In genomic region chr5:142994746-142995145, GRCm38 (mm10) we compare ENCODE assay signal across 21 mouse cellular contexts. TPM values are rescaled to one million over a fixed set of nuclear protein-coding genes. Genes with fewer than 3 reads are reported as not detected.
DNase-seq lines count a peak whose midpoint lies in the region; TF ChIP-seq lines count a peak whose summit lies in the region.
"Had no signal": no experiment of that assay in that cellular context is flagged by ENCODE, and none has a peak within 500 bp of the region (broad histone marks: within the 10 kb centered on the region; RNA-seq: fewer than 3 reads in every experiment).

No protein-coding gene starts in this region.

- WGBS in heart, embryonic 10.5 days: 82% methylated on average over 2 of the region's 2 CpGs

- no peak overlapping the region for H3K4me3 ChIP-seq in heart, embryonic 10.5 days
- no peak overlapping the region for H3K4me3 ChIP-seq in myocyte
- H3K4me3 ChIP-seq: embryonic facial prominence, embryonic 10.5 days; embryonic facial prominence, embryonic 12.5 days; forebrain, embryonic 13.5 days; forebrain, embryonic 15.5 days had no signal

- H3K79me2 ChIP-seq in myocyte (ENCODE audit: control insufficient read depth, insufficient read depth): peaks cover 27% of the 10 kb centered on the region

- TF ChIP-seq POLR2A in myocyte (IDR thresholded peaks at IDR 0.05; ENCODE audit: insufficient read length, low read depth): no peak

- H3K9me3 ChIP-seq in heart, embryonic 10.5 days: no peaks in the 10 kb centered on the region
- H3K9me3 ChIP-seq: embryonic facial prominence, embryonic 10.5 days; embryonic facial prominence, embryonic 12.5 days; forebrain, embryonic 13.5 days; forebrain, embryonic 15.5 days; G1E had no signal

- intact Hi-C loops in heart, postnatal 14 days (cut with DNase I): no loop called here

- no peaks in the 10 kb centered on the region for H3K27me3 ChIP-seq in heart, embryonic 10.5 days (ENCODE audit: insufficient read depth, poor library complexity, severe bottlenecking)
- no peaks in the 10 kb centered on the region for H3K27me3 ChIP-seq in myocyte (ENCODE audit: control insufficient read depth, insufficient read depth, insufficient read length)
- H3K27me3 ChIP-seq: CH12.LX; embryonic facial prominence, embryonic 12.5 days; forebrain, embryonic 13.5 days; forebrain, embryonic 15.5 days; Patski had no signal

- peaks cover 24% of the 10 kb centered on the region for H3K4me1 ChIP-seq in heart, embryonic 10.5 days
- H3K4me1 ChIP-seq: forebrain, embryonic 13.5 days; forebrain, embryonic 15.5 days had no signal

- peaks cover 52% of the 10 kb centered on the region for H3K36me3 ChIP-seq in heart, embryonic 10.5 days
- peaks cover 18% of the 10 kb centered on the region for H3K36me3 ChIP-seq in myocyte (ENCODE audit: control insufficient read depth, insufficient read depth)

- H3K27ac ChIP-seq in heart, embryonic 10.5 days: no peak overlapping the region
- H3K27ac ChIP-seq: embryonic facial prominence, embryonic 10.5 days; embryonic facial prominence, embryonic 12.5 days; forebrain, embryonic 13.5 days; forebrain, embryonic 15.5 days had no signal

- H3ac ChIP-seq in myocyte (ENCODE audit: control insufficient read depth, insufficient read length): no peak overlapping the region

- H3K4me2 ChIP-seq in myocyte (ENCODE audit: low read depth): no peak overlapping the region
- H3K4me2 ChIP-seq: embryonic facial prominence, embryonic 12.5 days; forebrain, embryonic 13.5 days; forebrain, embryonic 15.5 days had no signal

- DNase-seq in heart, embryonic 10.5 days (ENCODE audit: low spot score): peak; percentile 64
- DNase-seq in heart, postnatal 14 days: no peak
- peak; percentile 40 for DNase-seq in 3T3-L1 (ENCODE audit: low read depth, low spot score)
- no peak for DNase-seq in ovary, adult 18-20 months (ENCODE audit: low spot score)
- DNase-seq: adrenal gland, adult 8-10 months; adrenal gland, postnatal 14 days; adrenal gland, postnatal 36 days; cerebellum, adult 11-12 months; cerebellum, adult 2 months; cerebellum, adult 9-10 months; cerebellum, postnatal 10 days; cerebellum, postnatal 25 days; forebrain, postnatal 0 days had no signal

TF ChIP-seq in myocyte, 11 proteins besides CTCF, POLR2A, EP300 and RAD21:
- no peak for TF ChIP-seq USF1 (IDR thresholded peaks at IDR 0.05; ENCODE audit: low read depth)
- peak in 2 of 3 experiments; percentile 3 to 49 for TF ChIP-seq MYOD1 (IDR thresholded peaks at IDR 0.05; ENCODE audit: control insufficient read depth in 1 of 3, insufficient read length in 2 of 3, low read depth in 2 of 3)

RNA-seq across cellular contexts. Expression of gene Fscn1, which starts 34.6 kb away (rescaled TPM):
- polyA plus RNA-seq in heart, embryonic 10.5 days (2016; fragmentation: Nextera tagmentation; extraction: Ambion mirVana): 254 and 329 TPM in 2 replicates
- 10 to 100 TPM; 47.3 to 68.9 TPM for total RNA-seq in heart, postnatal 14 days (2021)
- 180 TPM for polyA plus RNA-seq in myocyte (2012; fragmentation: generic; extraction: Trizol)
- total RNA-seq: G1E had no signal
- polyA plus RNA-seq: G1E had no signal

Comparison
In these comparisons a context has a peak if more than half of its experiments do, and no peak if none do; other contexts are left out.
1. DNase-seq: peak in heart, embryonic 10.5 days (single experiment) and 3T3-L1 (single experiment); none in heart, postnatal 14 days (0 of 2) and ovary, adult 18-20 months (single experiment).